Mouse (Mus musculus): ENCODE measurements at regions not wholly inside any gene's neighbourhood (a gene's known extent, or its start where the extent isn't known, plus 50 kb on each side); places are given as distances from the start of the nearest gene placed in this dataset.

- DNase-seq (ENCODE audit: low spot score in 2 of 2): no peak
These were observed 60.6 kb upstream of the Kras start for GRCm38 (mm10) chr6:145310601-145311000.

- no peak for DNase-seq (ENCODE audit: low spot score in 2 of 2)
These were observed 59.0 kb upstream of the Kras start for GRCm38 (mm10) chr6:145309025-145309424.

GRCm38 (mm10) chr6:145307237-145307636 lies 57.2 kb upstream of the Kras start:
- DNase-seq (ENCODE audit: low spot score in 2 of 2): no peak

- DNase-seq (ENCODE audit: low spot score in 2 of 2): no peak
These were observed 56.5 kb upstream of the Kras start for GRCm38 (mm10) chr6:145306331-145307124.

- DNase-seq (ENCODE audit: low spot score in 2 of 2): no peak
These were observed 55.6 kb upstream of the Kras start for GRCm38 (mm10) chr6:145305669-145306068.

GRCm38 (mm10) chr6:145303641-145304070 lies 53.6 kb upstream of the Kras start:
- DNase-seq (ENCODE audit: low spot score in 2 of 2): peak in 1 of 2 experiments; percentile 20

- no peak for DNase-seq (ENCODE audit: low spot score in 2 of 2)
These were observed 53.0 kb upstream of the Kras start for GRCm38 (mm10) chr6:145302907-145303640.

- DNase-seq (ENCODE audit: low spot score in 2 of 2): no peak
These were observed 52.1 kb upstream of the Kras start for GRCm38 (mm10) chr6:145302105-145302504.

- no peak for DNase-seq (ENCODE audit: low spot score in 2 of 2)
These were observed 50.3 kb upstream of the Kras start for GRCm38 (mm10) chr6:145300266-145300858.
